Mouse (Mus musculus): Measurements from ENCODE around the gene Nxn. TPM values are rescaled to one million over a fixed set of nuclear protein-coding genes. Genes with fewer than 3 reads are reported as not detected.
A peak's percentile ranks its signal among the peaks of the same experiment; 100 is the strongest.

Gene Nxn
- polyA plus RNA-seq, 1 experiment: 51.7 TPM

DNA sequence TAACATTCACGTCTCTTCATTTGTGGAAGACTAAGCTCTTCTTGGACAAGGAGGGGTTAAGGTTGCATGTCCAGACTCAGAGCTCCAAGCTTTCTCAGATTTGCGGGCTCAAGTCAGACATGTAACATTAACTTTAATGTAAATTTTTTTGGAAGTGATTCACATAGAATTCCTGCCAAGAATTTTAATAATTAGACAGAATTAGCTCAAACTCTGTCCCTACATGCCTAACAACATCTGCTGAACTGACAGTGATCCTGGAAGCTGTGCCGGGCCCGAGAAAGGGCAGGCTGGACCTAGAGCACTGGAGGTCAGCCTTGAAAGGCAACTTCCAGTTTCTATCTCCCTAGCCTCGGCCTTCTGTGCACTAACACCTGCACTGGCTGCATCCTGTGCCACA, 66.7 kb downstream of the Nxn start:
- Histone ChIP-seq H3K36me3 (ENCODE audit: control insufficient read depth, insufficient read depth, low read length, poor library complexity, severe bottlenecking) (no peaks in the 10 kb centered on the region), H3K4me1 (ENCODE audit: control insufficient read depth, insufficient read depth, low read length) (peaks cover 6% of the 10 kb centered on the region), H3K27me3 (ENCODE audit: control insufficient read depth, insufficient read depth, low read length, poor library complexity, severe bottlenecking) (no peaks in the 10 kb centered on the region), H3K9me3 (replicated peaks; ENCODE audit: control insufficient read depth, insufficient read depth, low read length, poor library complexity, severe bottlenecking) (no peaks in the 10 kb centered on the region), H3K4me3 (ENCODE audit: low read depth, low read length) (no peak overlapping the region), H3K9ac (ENCODE audit: low read depth, poor library complexity, severe bottlenecking) (no peak overlapping the region), H3K27ac (ENCODE audit: insufficient read depth, low read length) (no peak overlapping the region)
- TF ChIP-seq EP300 (IDR thresholded peaks at IDR 0.05; ENCODE audit: insufficient read depth, low read depth, low read length): no peak
- no peak for TF ChIP-seq CTCF (IDR thresholded peaks at IDR 0.05; ENCODE audit: low read depth, low read length)
- TF ChIP-seq POLR2A (IDR thresholded peaks at IDR 0.05; ENCODE audit: insufficient read depth, low read length): no peak

DNA sequence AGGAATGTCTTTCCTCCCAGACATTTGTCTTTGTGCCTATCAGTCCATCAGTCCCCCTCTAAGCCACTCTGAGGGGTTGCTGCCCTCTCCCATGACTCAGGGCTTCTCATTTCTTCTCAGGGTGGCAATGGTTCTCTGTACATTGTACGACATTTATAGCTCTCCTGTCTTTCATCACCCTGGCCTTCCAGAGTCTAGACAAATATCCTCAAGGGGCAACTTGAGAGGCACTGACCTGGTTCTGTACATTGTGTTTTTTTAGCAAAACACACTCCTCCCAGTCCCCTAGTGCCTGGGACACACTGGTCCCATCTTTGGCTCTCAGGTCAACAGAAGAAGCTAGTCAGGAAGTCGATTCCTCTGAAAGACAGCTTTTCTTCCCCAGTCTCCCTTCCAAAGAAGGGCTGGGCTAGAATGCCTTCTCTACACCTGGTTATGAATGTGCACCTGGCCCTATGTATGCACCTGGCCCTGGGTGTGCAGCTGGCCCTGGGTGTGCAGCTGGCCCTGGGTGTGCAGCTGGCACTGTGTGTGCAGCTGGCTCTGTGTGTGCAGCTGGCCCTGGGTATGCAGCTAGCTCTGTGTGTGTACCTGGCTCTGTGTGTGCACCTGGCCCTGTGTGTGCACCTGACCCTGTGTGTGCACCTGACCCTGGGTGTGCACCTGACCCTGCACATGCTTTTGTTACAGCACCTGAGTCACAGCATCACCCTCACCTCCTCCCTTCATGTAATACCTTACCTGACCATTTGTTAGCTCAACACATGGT, 70.2 kb downstream of the Nxn start:
- Histone ChIP-seq H3K9ac (ENCODE audit: low read depth, poor library complexity, severe bottlenecking) (no peak overlapping the region), H3K4me1 (ENCODE audit: control insufficient read depth, insufficient read depth, low read length) (peaks cover 20% of the 10 kb centered on the region), H3K9me3 (replicated peaks; ENCODE audit: control insufficient read depth, insufficient read depth, low read length, poor library complexity, severe bottlenecking) (no peaks in the 10 kb centered on the region), H3K27ac (ENCODE audit: insufficient read depth, low read length) (no peak overlapping the region), H3K27me3 (ENCODE audit: control insufficient read depth, insufficient read depth, low read length, poor library complexity, severe bottlenecking) (no peaks in the 10 kb centered on the region), H3K4me3 (ENCODE audit: low read depth, low read length) (no peak overlapping the region), H3K36me3 (ENCODE audit: control insufficient read depth, insufficient read depth, low read length, poor library complexity, severe bottlenecking) (no peaks in the 10 kb centered on the region)
- TF ChIP-seq POLR2A (IDR thresholded peaks at IDR 0.05; ENCODE audit: insufficient read depth, low read length): no peak

DNA sequence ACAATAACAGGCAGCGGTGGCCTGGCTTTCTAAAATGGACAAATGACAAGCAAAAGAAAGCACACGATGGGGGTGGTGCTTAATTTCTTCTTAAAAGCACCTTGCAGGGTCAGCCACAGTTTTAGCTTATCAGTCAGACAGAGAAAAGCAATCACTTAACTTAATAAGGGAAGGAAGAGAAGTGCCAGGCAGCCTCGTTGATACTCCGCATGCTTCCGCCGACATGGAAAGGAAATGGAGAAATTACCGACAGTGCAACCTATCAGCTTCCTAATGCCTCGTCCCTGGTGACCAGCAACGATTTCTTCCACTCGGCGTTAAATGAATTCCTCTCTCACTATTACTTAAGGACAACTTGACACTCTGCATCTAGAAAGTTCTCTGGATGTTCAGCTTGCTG, 70.9 kb downstream of the Nxn start:
- no peaks in the 10 kb centered on the region for H3K27me3 ChIP-seq (ENCODE audit: control insufficient read depth, insufficient read depth, low read length, poor library complexity, severe bottlenecking)
- H3K4me1 ChIP-seq (ENCODE audit: control insufficient read depth, insufficient read depth, low read length): peaks cover 23% of the 10 kb centered on the region
- no peak overlapping the region for H3K4me3 ChIP-seq (ENCODE audit: low read depth, low read length)
- H3K27ac ChIP-seq (ENCODE audit: insufficient read depth, low read length): no peak overlapping the region
- H3K9me3 ChIP-seq (replicated peaks; ENCODE audit: control insufficient read depth, insufficient read depth, low read length, poor library complexity, severe bottlenecking): no peaks in the 10 kb centered on the region
- TF ChIP-seq EP300 (IDR thresholded peaks at IDR 0.05; ENCODE audit: insufficient read depth, low read depth, low read length) (no peak), POLR2A (IDR thresholded peaks at IDR 0.05; ENCODE audit: insufficient read depth, low read length) (no peak), CTCF (IDR thresholded peaks at IDR 0.05; ENCODE audit: low read depth, low read length) (no peak)
- H3K9ac ChIP-seq (ENCODE audit: low read depth, poor library complexity, severe bottlenecking): no peak overlapping the region
- no peaks in the 10 kb centered on the region for H3K36me3 ChIP-seq (ENCODE audit: control insufficient read depth, insufficient read depth, low read length, poor library complexity, severe bottlenecking)

DNA sequence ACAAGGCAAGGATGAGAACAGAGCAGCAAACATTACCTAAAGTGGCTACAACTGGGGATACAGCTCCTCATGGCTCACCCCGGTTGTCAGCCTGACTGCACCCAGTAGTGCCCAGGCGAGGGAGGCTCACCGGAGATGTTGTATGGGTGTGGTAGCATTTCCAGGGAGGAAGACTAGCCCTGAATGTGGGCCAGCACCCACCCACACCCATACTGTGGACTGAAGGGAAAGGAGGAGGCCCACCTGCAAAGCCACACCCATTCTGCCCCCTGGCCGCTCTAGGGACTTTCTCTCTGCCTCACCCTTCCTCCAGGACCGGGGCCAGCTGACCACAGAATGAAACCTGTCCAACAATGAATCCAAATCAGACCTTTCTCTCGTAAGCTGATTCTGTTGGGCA, 72.3 kb downstream of the Nxn start:
- H3K9ac ChIP-seq (ENCODE audit: low read depth, poor library complexity, severe bottlenecking): no peak overlapping the region
- H3K9me3 ChIP-seq (replicated peaks; ENCODE audit: control insufficient read depth, insufficient read depth, low read length, poor library complexity, severe bottlenecking): no peaks in the 10 kb centered on the region
- peak overlapping the region; percentile 60 for H3K27ac ChIP-seq (ENCODE audit: insufficient read depth, low read length)
- no peaks in the 10 kb centered on the region for H3K27me3 ChIP-seq (ENCODE audit: control insufficient read depth, insufficient read depth, low read length, poor library complexity, severe bottlenecking)
- H3K36me3 ChIP-seq (ENCODE audit: control insufficient read depth, insufficient read depth, low read length, poor library complexity, severe bottlenecking): no peaks in the 10 kb centered on the region
- peaks cover 23% of the 10 kb centered on the region for H3K4me1 ChIP-seq (ENCODE audit: control insufficient read depth, insufficient read depth, low read length)
- TF ChIP-seq POLR2A (IDR thresholded peaks at IDR 0.05; ENCODE audit: insufficient read depth, low read length) (no peak), CTCF (IDR thresholded peaks at IDR 0.05; ENCODE audit: low read depth, low read length) (no peak), EP300 (IDR thresholded peaks at IDR 0.05; ENCODE audit: insufficient read depth, low read depth, low read length) (peak; percentile 61; the same call in 1 of the 2 replicates)
- H3K4me3 ChIP-seq (ENCODE audit: low read depth, low read length): no peak overlapping the region

DNA sequence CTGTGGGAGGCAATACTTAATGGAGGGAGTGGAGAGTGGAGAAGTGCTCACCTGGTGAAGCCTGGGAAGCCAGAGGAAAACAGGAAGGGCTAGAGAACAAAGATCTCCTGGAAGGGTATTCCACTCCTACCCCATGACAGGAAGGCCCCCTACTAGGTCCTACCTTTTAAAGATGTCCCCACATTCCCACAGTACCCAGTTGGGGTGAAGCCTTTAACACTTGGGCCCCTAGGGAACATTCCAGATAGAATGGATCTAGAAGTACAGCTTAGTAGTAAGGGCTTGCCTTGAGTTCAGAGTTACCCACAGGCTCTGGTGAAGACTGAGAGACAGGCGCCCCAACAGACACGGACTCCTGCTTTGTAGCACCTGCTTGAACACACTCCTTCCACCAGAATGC, 72.9 kb downstream of the Nxn start:
- Histone ChIP-seq H3K27ac (ENCODE audit: insufficient read depth, low read length) (peak overlapping the region; percentile 60), H3K9ac (ENCODE audit: low read depth, poor library complexity, severe bottlenecking) (no peak overlapping the region), H3K36me3 (ENCODE audit: control insufficient read depth, insufficient read depth, low read length, poor library complexity, severe bottlenecking) (no peaks in the 10 kb centered on the region), H3K27me3 (ENCODE audit: control insufficient read depth, insufficient read depth, low read length, poor library complexity, severe bottlenecking) (no peaks in the 10 kb centered on the region), H3K4me3 (ENCODE audit: low read depth, low read length) (no peak overlapping the region), H3K9me3 (replicated peaks; ENCODE audit: control insufficient read depth, insufficient read depth, low read length, poor library complexity, severe bottlenecking) (no peaks in the 10 kb centered on the region), H3K4me1 (ENCODE audit: control insufficient read depth, insufficient read depth, low read length) (peaks cover 23% of the 10 kb centered on the region)
- TF ChIP-seq EP300 (IDR thresholded peaks at IDR 0.05; ENCODE audit: insufficient read depth, low read depth, low read length) (no peak), POLR2A (IDR thresholded peaks at IDR 0.05; ENCODE audit: insufficient read depth, low read length) (no peak), CTCF (IDR thresholded peaks at IDR 0.05; ENCODE audit: low read depth, low read length) (no peak)

DNA sequence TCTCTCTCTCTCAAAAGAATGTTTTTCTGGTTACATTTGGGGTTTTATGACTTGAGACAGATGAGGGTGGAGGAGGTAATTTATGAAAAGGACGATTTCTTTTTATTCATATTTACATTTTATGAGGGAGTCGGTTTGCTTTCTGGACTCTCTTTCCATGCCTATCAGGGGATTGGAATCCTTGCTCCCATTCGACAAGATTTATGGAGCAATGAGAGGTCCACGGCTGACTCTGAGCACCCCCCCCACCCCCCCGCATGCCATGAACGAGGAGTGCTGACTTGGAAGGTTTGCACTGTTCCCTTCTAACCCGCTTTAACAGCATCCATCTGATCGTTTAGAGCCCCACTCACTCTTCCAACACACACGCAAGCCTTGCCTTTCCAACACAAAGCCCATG, 74.1 kb downstream of the Nxn start:
- no peaks in the 10 kb centered on the region for H3K9me3 ChIP-seq (replicated peaks; ENCODE audit: control insufficient read depth, insufficient read depth, low read length, poor library complexity, severe bottlenecking)
- TF ChIP-seq CTCF (IDR thresholded peaks at IDR 0.05; ENCODE audit: low read depth, low read length) (no peak), EP300 (IDR thresholded peaks at IDR 0.05; ENCODE audit: insufficient read depth, low read depth, low read length) (no peak), POLR2A (IDR thresholded peaks at IDR 0.05; ENCODE audit: insufficient read depth, low read length) (no peak)
- no peaks in the 10 kb centered on the region for H3K27me3 ChIP-seq (ENCODE audit: control insufficient read depth, insufficient read depth, low read length, poor library complexity, severe bottlenecking)
- no peak overlapping the region for H3K4me3 ChIP-seq (ENCODE audit: low read depth, low read length)
- no peak overlapping the region for H3K27ac ChIP-seq (ENCODE audit: insufficient read depth, low read length)
- no peaks in the 10 kb centered on the region for H3K36me3 ChIP-seq (ENCODE audit: control insufficient read depth, insufficient read depth, low read length, poor library complexity, severe bottlenecking)
- H3K4me1 ChIP-seq (ENCODE audit: control insufficient read depth, insufficient read depth, low read length): peaks cover 20% of the 10 kb centered on the region
- H3K9ac ChIP-seq (ENCODE audit: low read depth, poor library complexity, severe bottlenecking): no peak overlapping the region; the same call in 1 of the 2 replicates

All from ES-Bruce4 (cell line).